Mouse (Mus musculus): Measurements from ENCODE around the gene Zmynd15. TPM values are rescaled to one million over a fixed set of nuclear protein-coding genes. Genes with fewer than 3 reads are reported as not detected.

Zmynd15 gene
- polyA plus RNA-seq, 1 experiment from 2014 or later = 0.27 TPM

DNA sequence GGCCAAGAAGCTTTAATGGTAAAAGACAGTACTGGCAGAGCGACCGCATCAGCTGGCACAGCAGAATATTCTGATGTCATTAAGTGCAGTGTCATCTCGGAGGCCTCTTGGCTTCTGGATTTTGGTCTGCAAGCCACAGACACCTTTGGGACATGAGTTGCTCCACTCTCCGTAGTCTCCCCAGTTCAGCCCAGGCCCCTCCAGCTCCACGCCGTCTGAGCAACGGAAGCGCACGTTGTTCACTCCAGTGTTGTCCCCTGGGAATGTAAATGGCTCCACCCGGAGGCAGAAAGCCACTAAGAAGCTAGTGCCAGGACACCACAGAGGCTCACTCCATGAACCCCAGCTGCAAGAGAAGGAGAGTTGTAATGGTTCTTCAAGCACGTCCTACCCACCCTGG, 54.3 kb downstream of the Zmynd15 start:
- Histone ChIP-seq H3K36me3 (ENCODE audit: control insufficient read depth, insufficient read depth, low read length) (no peaks in the 10 kb centered on the region), H3K27ac (ENCODE audit: low read depth, low read length) (no peak overlapping the region), H3K4me2 (ENCODE audit: low read depth, low read length, severe bottlenecking) (no peak overlapping the region), H3K4me3 (ENCODE audit: low read depth, low read length) (no peak overlapping the region), H3K9me3 (ENCODE audit: control insufficient read depth, low read length) (no peaks in the 10 kb centered on the region), H3K9ac (ENCODE audit: low read length) (no peak overlapping the region), H3K4me1 (replicated peaks; ENCODE audit: control insufficient read depth, insufficient read depth, low read length) (no peaks in the 10 kb centered on the region), H3K27me3 (ENCODE audit: control insufficient read depth, insufficient read depth, low read length) (no peaks in the 10 kb centered on the region)
- DNase-seq (ENCODE audit: low spot score) = no peak
- no peak for ATAC-seq (replicated peaks; ENCODE audit: low FRiP score)
- WGBS = 60% methylated on average over 11 of the region's 11 CpGs

DNA sequence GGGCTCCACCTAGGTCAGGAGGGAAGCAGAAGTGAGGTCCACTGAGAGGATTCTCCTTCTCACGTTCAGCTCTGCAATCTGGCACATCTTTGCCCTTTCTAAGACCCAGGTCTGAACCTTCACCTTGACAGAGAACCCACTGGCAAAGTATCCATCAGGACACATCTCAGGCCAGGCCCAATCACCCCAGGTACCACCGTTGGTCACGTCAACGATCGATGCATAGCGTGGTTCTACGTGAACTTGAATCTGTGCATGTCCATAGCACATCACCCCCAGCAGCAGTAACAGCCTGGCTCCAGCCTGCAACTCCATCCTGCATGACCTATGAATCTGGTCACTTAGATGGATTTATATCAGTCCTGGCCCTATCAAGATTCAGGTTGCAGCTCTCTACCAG, 55.1 kb downstream of the Zmynd15 start, which contains the start of gene Vmo1:
Gene Vmo1 (minus strand): TSS at position 329 of the 400 bp plus-strand sequence.
- Histone ChIP-seq H3K27me3 (ENCODE audit: control insufficient read depth, insufficient read depth, low read length) (no peaks in the 10 kb centered on the region), H3K4me2 (ENCODE audit: low read depth, low read length, severe bottlenecking) (no peak within 1 kb of the TSS), H3K4me3 (ENCODE audit: low read depth, low read length) (no peak within 1 kb of the TSS), H3K9ac (ENCODE audit: low read length) (no peak within 1 kb of the TSS), H3K4me1 (replicated peaks; ENCODE audit: control insufficient read depth, insufficient read depth, low read length) (no peaks in the 10 kb centered on the region), H3K9me3 (ENCODE audit: control insufficient read depth, low read length) (no peaks in the 10 kb centered on the region), H3K27ac (ENCODE audit: low read depth, low read length) (no peak within 1 kb of the TSS), H3K36me3 (ENCODE audit: control insufficient read depth, insufficient read depth, low read length) (no peaks in the 10 kb centered on the region)
- 93% methylated on average over 7 of the region's 7 CpGs for WGBS
- ATAC-seq (replicated peaks; ENCODE audit: low FRiP score) (no peak), DNase-seq (ENCODE audit: low spot score) (no peak)

Small RNA genes lying within 50 kb of the gene (microRNA-seq; reads per million reads assigned to microRNA genes)
- not detected for gene Mir7115 (ENCODE audit: insufficient number of aligned reads)

Other genes with a start within 250 kb of the Zmynd15 start
- 0.91 and 1.0 TPM in 2 replicates for gene Slc16a11, start 246.7 kb upstream of the Zmynd15 start, polyA plus RNA-seq (2014; fragmentation: Nextera tagmentation; extraction: Ambion mirVana)
- 14.6 and 15.8 TPM in 2 replicates for gene Slc16a13, start 238.4 kb upstream of the Zmynd15 start, polyA plus RNA-seq (2014; fragmentation: Nextera tagmentation; extraction: Ambion mirVana)
- gene Bcl6b, start 229.6 kb upstream of the Zmynd15 start, polyA plus RNA-seq (2014; fragmentation: Nextera tagmentation; extraction: Ambion mirVana) = 4.9 and 6.8 TPM in 2 replicates
- gene 0610010K14Rik, start 221.5 kb upstream of the Zmynd15 start, polyA plus RNA-seq (2014; fragmentation: Nextera tagmentation; extraction: Ambion mirVana) = 202 and 223 TPM in 2 replicates
- 9.8 and 9.9 TPM in 2 replicates for gene Gm21988, start 219.6 kb upstream of the Zmynd15 start, polyA plus RNA-seq (2014; fragmentation: Nextera tagmentation; extraction: Ambion mirVana)
- gene Rnasek, start 219.6 kb upstream of the Zmynd15 start, polyA plus RNA-seq (2014; fragmentation: Nextera tagmentation; extraction: Ambion mirVana) = 97.8 and 110 TPM in 2 replicates
- gene Alox12, start 204.1 kb upstream of the Zmynd15 start, polyA plus RNA-seq (2014; fragmentation: Nextera tagmentation; extraction: Ambion mirVana) = 2.5 and 2.7 TPM in 2 replicates
- gene Alox12e, start 136.8 kb upstream of the Zmynd15 start, polyA plus RNA-seq (2014; fragmentation: Nextera tagmentation; extraction: Ambion mirVana) = not detected in 2 replicates
- gene Alox15, start 107.4 kb upstream of the Zmynd15 start, polyA plus RNA-seq (2014; fragmentation: Nextera tagmentation; extraction: Ambion mirVana) = 0.17 and 0.21 TPM in 2 replicates
- gene Pelp1, start 49.4 kb upstream of the Zmynd15 start, polyA plus RNA-seq (2014; fragmentation: Nextera tagmentation; extraction: Ambion mirVana) = 51.0 and 52.2 TPM in 2 replicates
- gene Arrb2, start 26.8 kb upstream of the Zmynd15 start, polyA plus RNA-seq (2014; fragmentation: Nextera tagmentation; extraction: Ambion mirVana) = 44.0 and 47.9 TPM in 2 replicates
- 40.9 and 46.0 TPM in 2 replicates for gene Med11, start 7.5 kb upstream of the Zmynd15 start, polyA plus RNA-seq (2014; fragmentation: Nextera tagmentation; extraction: Ambion mirVana)
- gene Cxcl16, start 551 bp downstream of the Zmynd15 start, polyA plus RNA-seq (2014; fragmentation: Nextera tagmentation; extraction: Ambion mirVana) = 0.81 and 1.1 TPM in 2 replicates
- 0.91 TPM in 1 of 2 replicates, not detected in the other for gene Tm4sf5, start 45.8 kb downstream of the Zmynd15 start, polyA plus RNA-seq (2014; fragmentation: Nextera tagmentation; extraction: Ambion mirVana)
- gene Vmo1, start 55.2 kb downstream of the Zmynd15 start, polyA plus RNA-seq (2014; fragmentation: Nextera tagmentation; extraction: Ambion mirVana) = not detected in 2 replicates
- gene Gltpd2, start 59.8 kb downstream of the Zmynd15 start, polyA plus RNA-seq (2014; fragmentation: Nextera tagmentation; extraction: Ambion mirVana) = 0.35 and 0.56 TPM in 2 replicates
- gene Psmb6, start 65.9 kb downstream of the Zmynd15 start, polyA plus RNA-seq (2014; fragmentation: Nextera tagmentation; extraction: Ambion mirVana) = 812 and 901 TPM in 2 replicates
- gene Gm40193, start 73.5 kb downstream of the Zmynd15 start, polyA plus RNA-seq (2014; fragmentation: Nextera tagmentation; extraction: Ambion mirVana) = not detected in 2 replicates
- 3.2 and 3.8 TPM in 2 replicates for gene Pld2, start 80.6 kb downstream of the Zmynd15 start, polyA plus RNA-seq (2014; fragmentation: Nextera tagmentation; extraction: Ambion mirVana)
- 17.7 and 21.1 TPM in 2 replicates for gene Mink1, start 103.4 kb downstream of the Zmynd15 start, polyA plus RNA-seq (2014; fragmentation: Nextera tagmentation; extraction: Ambion mirVana)
- not detected in 2 replicates for gene 4930544D05Rik, start 156.4 kb downstream of the Zmynd15 start, polyA plus RNA-seq (2014; fragmentation: Nextera tagmentation; extraction: Ambion mirVana)
- gene Chrne, start 159.8 kb downstream of the Zmynd15 start, polyA plus RNA-seq (2014; fragmentation: Nextera tagmentation; extraction: Ambion mirVana) = not detected in 2 replicates
- 1.1 and 1.3 TPM in 2 replicates for gene Gp1ba, start 179.7 kb downstream of the Zmynd15 start, polyA plus RNA-seq (2014; fragmentation: Nextera tagmentation; extraction: Ambion mirVana)
- 88.0 and 90.0 TPM in 2 replicates for gene Rnf167, start 187.8 kb downstream of the Zmynd15 start, polyA plus RNA-seq (2014; fragmentation: Nextera tagmentation; extraction: Ambion mirVana)
- 129 and 137 TPM in 2 replicates for gene Slc25a11, start 188.0 kb downstream of the Zmynd15 start, polyA plus RNA-seq (2014; fragmentation: Nextera tagmentation; extraction: Ambion mirVana)
- 1,387 and 1,399 TPM in 2 replicates for gene Pfn1, start 195.2 kb downstream of the Zmynd15 start, polyA plus RNA-seq (2014; fragmentation: Nextera tagmentation; extraction: Ambion mirVana)
- gene Eno3, start 197.8 kb downstream of the Zmynd15 start, polyA plus RNA-seq (2014; fragmentation: Nextera tagmentation; extraction: Ambion mirVana) = 16.6 and 17.4 TPM in 2 replicates
- 160 and 167 TPM in 2 replicates for gene Spag7, start 210.0 kb downstream of the Zmynd15 start, polyA plus RNA-seq (2014; fragmentation: Nextera tagmentation; extraction: Ambion mirVana)
- 10.8 and 11.4 TPM in 2 replicates for gene Camta2, start 228.7 kb downstream of the Zmynd15 start, polyA plus RNA-seq (2014; fragmentation: Nextera tagmentation; extraction: Ambion mirVana)
- gene Inca1, start 240.7 kb downstream of the Zmynd15 start, polyA plus RNA-seq (2014; fragmentation: Nextera tagmentation; extraction: Ambion mirVana) = 0.65 and 1.3 TPM in 2 replicates
- 6.4 and 6.9 TPM in 2 replicates for gene Kif1c, start 241.1 kb downstream of the Zmynd15 start, polyA plus RNA-seq (2014; fragmentation: Nextera tagmentation; extraction: Ambion mirVana)

Data from forebrain, embryonic 11.5 days (tissue).